Mouse (Mus musculus) inflammation-experienced regulatory T-cells, adult 6 months (primary cell): ENCODE results near the gene Ppp1r15a. TPM values are rescaled to one million over a fixed set of nuclear protein-coding genes. Genes with fewer than 3 reads are reported as not detected.
"Not testable (repeated sequence)": the region's sequence is repeated elsewhere in the genome, so short reads cannot be mapped to it uniquely, and the experiment has no call there.

ENCODE experiments used
- ATAC-seq: one replicate; pipeline ENCODE4 v1.8.0; 2017
- polyA plus RNA-seq, 3 experiments: library from polyadenylated mRNA; unstranded; fragments of 100-300 nt; shearing (Covaris generic); gene quantifications; one replicate each; pipeline ENCODE4 v1.2.1; 2017

Gene Ppp1r15a
- polyA plus RNA-seq, 3 experiments from 2014 or later, result 30.4 to 76.6 (median 56.4) TPM

- no peak for ATAC-seq
Observed at GRCm38 (mm10) chr7:45550821-45551511, 24.9 kb upstream of the Ppp1r15a start.

GRCm38 (mm10) chr7:45549641-45550436, 23.8 kb upstream of the Ppp1r15a start:
- no peak for ATAC-seq

GRCm38 (mm10) chr7:45544525-45544924, 18.5 kb upstream of the Ppp1r15a start:
- ATAC-seq, result no peak

- no peak for ATAC-seq
Observed at GRCm38 (mm10) chr7:45540213-45540612, 14.1 kb upstream of the Ppp1r15a start.

- no peak for ATAC-seq
Observed at GRCm38 (mm10) chr7:45539095-45539494, 13.0 kb upstream of the Ppp1r15a start.

GRCm38 (mm10) chr7:45538163-45539041, 12.3 kb upstream of the Ppp1r15a start:
- ATAC-seq, result no peak

- no peak for ATAC-seq
Observed at GRCm38 (mm10) chr7:45537602-45538001, 11.5 kb upstream of the Ppp1r15a start.

- no peak for ATAC-seq
Observed at GRCm38 (mm10) chr7:45535676-45536075, 9.6 kb upstream of the Ppp1r15a start.

- ATAC-seq, result no peak
Observed at GRCm38 (mm10) chr7:45530643-45531042, 4.6 kb upstream of the Ppp1r15a start.

GRCm38 (mm10) chr7:45529461-45529860, 3.4 kb upstream of the Ppp1r15a start:
- no peak for ATAC-seq

- ATAC-seq, result not testable (repeated sequence)
Observed at GRCm38 (mm10) chr7:45527169-45527568, 1.1 kb upstream of the Ppp1r15a start.

- no peak for ATAC-seq
Observed at GRCm38 (mm10) chr7:45526474-45527120, 529 bp upstream of the Ppp1r15a start.

- no peak for ATAC-seq
Observed at GRCm38 (mm10) chr7:45524841-45525621, 1.0 kb downstream of the Ppp1r15a start.

- ATAC-seq, result no peak
Observed at GRCm38 (mm10) chr7:45523678-45524170, 2.3 kb downstream of the Ppp1r15a start.

- no peak for ATAC-seq
Observed at GRCm38 (mm10) chr7:45522957-45523676, 3.0 kb downstream of the Ppp1r15a start.

- ATAC-seq, result no peak
Observed at GRCm38 (mm10) chr7:45522194-45522752, 3.8 kb downstream of the Ppp1r15a start.

GRCm38 (mm10) chr7:45521728-45522184, 4.3 kb downstream of the Ppp1r15a start:
- peak; percentile 61 for ATAC-seq

GRCm38 (mm10) chr7:45520605-45521004, 5.5 kb downstream of the Ppp1r15a start:
- ATAC-seq, result no peak

- ATAC-seq, result no peak
Observed at GRCm38 (mm10) chr7:45519345-45520120, 6.5 kb downstream of the Ppp1r15a start.
